Mouse (Mus musculus): ENCODE measurements around the gene Ccnb1ip1. TPM values are rescaled to one million over a fixed set of nuclear protein-coding genes. Genes with fewer than 3 reads are reported as not detected.
"Not testable (repeated sequence)": the region's sequence is repeated elsewhere in the genome, so short reads cannot be mapped to it uniquely, and the experiment has no call there.

The Ccnb1ip1 gene
- polyA plus RNA-seq, 1 experiment = 0.16 TPM

GRCm38 (mm10) chr14:50829878-50830277 lies 22.3 kb upstream of the Ccnb1ip1 start:
- TF ChIP-seq REST (IDR thresholded peaks at IDR 0.05; ENCODE audit: insufficient read depth, insufficient read length) (no peak), POLR2A (IDR thresholded peaks at IDR 0.05; ENCODE audit: insufficient read length, low read depth) (no peak), TCF3 (IDR thresholded peaks at IDR 0.05; ENCODE audit: insufficient read length, low read depth) (no peak), MYOG (IDR thresholded peaks at IDR 0.05; ENCODE audit: control insufficient read depth in 1 of 3, insufficient read depth in 1 of 3, insufficient read length in 2 of 3, low read depth in 2 of 3) (no peak), MAX (IDR thresholded peaks at IDR 0.05; ENCODE audit: low read depth) (no peak), E2F4 (IDR thresholded peaks at IDR 0.05; ENCODE audit: insufficient read depth) (no peak), POLR2AphosphoS2 (IDR thresholded peaks at IDR 0.05; ENCODE audit: insufficient read length, low read depth) (no peak), TCF12 (IDR thresholded peaks at IDR 0.05; ENCODE audit: insufficient read depth, poor library complexity, severe bottlenecking) (no peak), SRF (IDR thresholded peaks at IDR 0.05; ENCODE audit: control insufficient read depth, insufficient read length, low read depth) (no peak)
- Histone ChIP-seq H3K4me3 (no peak overlapping the region), H3K4me2 (ENCODE audit: low read depth) (no peak overlapping the region), H3K27me3 (ENCODE audit: control insufficient read depth, insufficient read depth, insufficient read length) (no peaks in the 10 kb centered on the region), H3K79me2 (ENCODE audit: control insufficient read depth, insufficient read depth) (no peaks in the 10 kb centered on the region), H3ac (ENCODE audit: control insufficient read depth, insufficient read length) (no peak overlapping the region), H3K36me3 (ENCODE audit: control insufficient read depth, insufficient read depth) (peaks cover 23% of the 10 kb centered on the region)

GRCm38 (mm10) chr14:50826579-50826978 lies 19.0 kb upstream of the Ccnb1ip1 start:
- Histone ChIP-seq H3K79me2 (ENCODE audit: control insufficient read depth, insufficient read depth) (no peaks in the 10 kb centered on the region), H3K4me3 (no peak overlapping the region), H3ac (ENCODE audit: control insufficient read depth, insufficient read length) (no peak overlapping the region), H3K4me2 (ENCODE audit: low read depth) (no peak overlapping the region), H3K36me3 (ENCODE audit: control insufficient read depth, insufficient read depth) (peaks cover 23% of the 10 kb centered on the region), H3K27me3 (ENCODE audit: control insufficient read depth, insufficient read depth, insufficient read length) (no peaks in the 10 kb centered on the region)
- TF ChIP-seq USF1 (IDR thresholded peaks at IDR 0.05; ENCODE audit: low read depth) (no peak), POLR2AphosphoS2 (IDR thresholded peaks at IDR 0.05; ENCODE audit: insufficient read length, low read depth) (no peak), MAX (IDR thresholded peaks at IDR 0.05; ENCODE audit: low read depth) (no peak), TCF3 (IDR thresholded peaks at IDR 0.05; ENCODE audit: insufficient read length, low read depth) (no peak), SRF (IDR thresholded peaks at IDR 0.05; ENCODE audit: control insufficient read depth, insufficient read length, low read depth) (no peak), CEBPB (IDR thresholded peaks at IDR 0.05; ENCODE audit: insufficient read depth, poor library complexity, severe bottlenecking) (no peak), POLR2A (IDR thresholded peaks at IDR 0.05; ENCODE audit: insufficient read length, low read depth) (no peak), MYOG (IDR thresholded peaks at IDR 0.05; ENCODE audit: control insufficient read depth in 1 of 3, insufficient read depth in 1 of 3, insufficient read length in 2 of 3, low read depth in 2 of 3) (no peak), MYOD1 (IDR thresholded peaks at IDR 0.05; ENCODE audit: control insufficient read depth in 1 of 3, insufficient read length in 2 of 3, low read depth in 2 of 3) (no peak), E2F4 (IDR thresholded peaks at IDR 0.05; ENCODE audit: insufficient read depth) (no peak), REST (IDR thresholded peaks at IDR 0.05; ENCODE audit: insufficient read depth, insufficient read length) (no peak)

- H3K79me2 ChIP-seq (ENCODE audit: control insufficient read depth, insufficient read depth) = no peaks in the 10 kb centered on the region
- H3ac ChIP-seq (ENCODE audit: control insufficient read depth, insufficient read length) = no peak overlapping the region
- no peak overlapping the region for H3K4me3 ChIP-seq
- H3K27me3 ChIP-seq (ENCODE audit: control insufficient read depth, insufficient read depth, insufficient read length) = no peaks in the 10 kb centered on the region
- no peak overlapping the region for H3K4me2 ChIP-seq (ENCODE audit: low read depth)
- H3K36me3 ChIP-seq (ENCODE audit: control insufficient read depth, insufficient read depth) = peaks cover 22% of the 10 kb centered on the region
- TF ChIP-seq MYOG (IDR thresholded peaks at IDR 0.05; ENCODE audit: control insufficient read depth in 1 of 3, insufficient read depth in 1 of 3, insufficient read length in 2 of 3, low read depth in 2 of 3) (no peak), SRF (IDR thresholded peaks at IDR 0.05; ENCODE audit: control insufficient read depth, insufficient read length, low read depth) (no peak)
Measured at GRCm38 (mm10) chr14:50824219-50824618, 16.7 kb upstream of the Ccnb1ip1 start.

GRCm38 (mm10) chr14:50823240-50823639 lies 15.7 kb upstream of the Ccnb1ip1 start:
- TF ChIP-seq SRF (IDR thresholded peaks at IDR 0.05; ENCODE audit: control insufficient read depth, insufficient read length, low read depth) (no peak), TCF12 (IDR thresholded peaks at IDR 0.05; ENCODE audit: insufficient read depth, poor library complexity, severe bottlenecking) (no peak), TCF3 (IDR thresholded peaks at IDR 0.05; ENCODE audit: insufficient read length, low read depth) (no peak), CEBPB (IDR thresholded peaks at IDR 0.05; ENCODE audit: insufficient read depth, poor library complexity, severe bottlenecking) (no peak), MAX (IDR thresholded peaks at IDR 0.05; ENCODE audit: low read depth) (no peak), POLR2AphosphoS2 (IDR thresholded peaks at IDR 0.05; ENCODE audit: insufficient read length, low read depth) (no peak), USF1 (IDR thresholded peaks at IDR 0.05; ENCODE audit: low read depth) (no peak), REST (IDR thresholded peaks at IDR 0.05; ENCODE audit: insufficient read depth, insufficient read length) (no peak), MYOG (IDR thresholded peaks at IDR 0.05; ENCODE audit: control insufficient read depth in 1 of 3, insufficient read depth in 1 of 3, insufficient read length in 2 of 3, low read depth in 2 of 3) (no peak)
- H3K4me3 ChIP-seq = no peak overlapping the region
- H3K27me3 ChIP-seq (ENCODE audit: control insufficient read depth, insufficient read depth, insufficient read length) = no peaks in the 10 kb centered on the region
- no peaks in the 10 kb centered on the region for H3K79me2 ChIP-seq (ENCODE audit: control insufficient read depth, insufficient read depth)
- H3K4me2 ChIP-seq (ENCODE audit: low read depth) = no peak overlapping the region
- H3ac ChIP-seq (ENCODE audit: control insufficient read depth, insufficient read length) = no peak overlapping the region
- peaks cover 29% of the 10 kb centered on the region for H3K36me3 ChIP-seq (ENCODE audit: control insufficient read depth, insufficient read depth)

GRCm38 (mm10) chr14:50813060-50813459 lies 5.5 kb upstream of the Ccnb1ip1 start:
- Histone ChIP-seq H3K79me2 (ENCODE audit: control insufficient read depth, insufficient read depth) (peaks cover 4% of the 10 kb centered on the region), H3ac (ENCODE audit: control insufficient read depth, insufficient read length) (no peak overlapping the region), H3K4me3 (no peak overlapping the region), H3K36me3 (ENCODE audit: control insufficient read depth, insufficient read depth) (peaks cover 20% of the 10 kb centered on the region), H3K4me2 (ENCODE audit: low read depth) (no peak overlapping the region), H3K27me3 (ENCODE audit: control insufficient read depth, insufficient read depth, insufficient read length) (no peaks in the 10 kb centered on the region)
- TF ChIP-seq E2F4 (IDR thresholded peaks at IDR 0.05; ENCODE audit: insufficient read depth) (no peak), REST (IDR thresholded peaks at IDR 0.05; ENCODE audit: insufficient read depth, insufficient read length) (no peak), POLR2AphosphoS2 (IDR thresholded peaks at IDR 0.05; ENCODE audit: insufficient read length, low read depth) (no peak), MAX (IDR thresholded peaks at IDR 0.05; ENCODE audit: low read depth) (no peak), USF1 (IDR thresholded peaks at IDR 0.05; ENCODE audit: low read depth) (no peak), POLR2A (IDR thresholded peaks at IDR 0.05; ENCODE audit: insufficient read length, low read depth) (no peak), MYOG (IDR thresholded peaks at IDR 0.05; ENCODE audit: control insufficient read depth in 1 of 3, insufficient read depth in 1 of 3, insufficient read length in 2 of 3, low read depth in 2 of 3) (no peak), TCF3 (IDR thresholded peaks at IDR 0.05; ENCODE audit: insufficient read length, low read depth) (no peak), TCF12 (IDR thresholded peaks at IDR 0.05; ENCODE audit: insufficient read depth, poor library complexity, severe bottlenecking) (no peak), MYOD1 (IDR thresholded peaks at IDR 0.05; ENCODE audit: control insufficient read depth in 1 of 3, insufficient read length in 2 of 3, low read depth in 2 of 3) (no peak), SRF (IDR thresholded peaks at IDR 0.05; ENCODE audit: control insufficient read depth, insufficient read length, low read depth) (no peak), CEBPB (IDR thresholded peaks at IDR 0.05; ENCODE audit: insufficient read depth, poor library complexity, severe bottlenecking) (no peak)

GRCm38 (mm10) chr14:50806469-50806868 lies 1.1 kb downstream of the Ccnb1ip1 start:
- not testable (repeated sequence) for H3ac ChIP-seq (ENCODE audit: control insufficient read depth, insufficient read length); H3K4me3 ChIP-seq; H3K79me2 ChIP-seq (ENCODE audit: control insufficient read depth, insufficient read depth); H3K36me3 ChIP-seq (ENCODE audit: control insufficient read depth, insufficient read depth); H3K27me3 ChIP-seq (ENCODE audit: control insufficient read depth, insufficient read depth, insufficient read length)
- H3K4me2 ChIP-seq (ENCODE audit: low read depth) = peak overlapping the region; percentile 52
